Mouse (Mus musculus): Measurements from ENCODE around the gene Ivd.

Ivd gene

DNA sequence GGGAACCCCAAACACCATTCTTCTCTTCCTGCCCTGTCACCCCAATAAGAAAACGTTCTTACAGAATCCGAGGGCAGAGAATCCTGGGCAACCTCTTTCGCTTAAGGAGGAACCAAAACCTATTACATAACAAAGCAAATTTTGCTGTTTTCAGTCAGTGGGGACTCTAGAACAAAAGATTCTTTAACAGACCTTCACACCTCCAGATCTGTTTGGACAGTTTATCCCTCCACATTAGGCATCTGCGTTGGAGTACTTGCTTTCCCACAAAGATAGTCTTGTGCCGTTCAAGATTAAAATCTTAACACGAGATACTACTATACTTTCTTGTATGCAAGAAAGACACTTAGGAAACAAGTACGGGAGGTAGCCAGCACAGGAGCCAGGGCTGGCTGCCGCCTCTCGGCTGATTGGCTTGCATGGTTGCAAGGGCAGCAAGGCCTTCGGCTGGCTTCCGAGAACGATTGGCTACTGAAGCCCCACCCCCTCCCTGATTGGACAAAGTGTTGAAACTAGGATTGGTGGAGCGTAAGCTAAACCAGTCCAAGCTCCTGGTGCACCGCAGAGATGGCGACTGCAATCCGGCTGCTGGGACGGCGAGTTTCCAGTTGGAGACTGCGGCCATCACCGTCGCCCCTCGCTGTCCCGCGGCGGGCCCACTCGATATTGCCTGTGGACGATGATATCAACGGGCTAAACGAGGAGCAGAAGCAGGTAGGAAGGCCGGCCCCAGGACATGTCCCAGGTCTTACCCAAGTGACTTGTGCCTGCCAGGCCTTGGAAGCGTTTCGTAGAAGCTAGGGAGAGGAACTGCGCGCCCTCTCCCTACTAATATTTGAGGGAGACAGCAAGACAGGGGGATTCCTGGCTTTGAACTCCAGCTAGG is at the start of gene Ivd:
Gene Ivd, plus strand, starts transcription at position 501 of the 886 bp plus-strand sequence.
- DNase-seq (ENCODE audit: low read depth, low spot score), result peak; percentile 98

DNA sequence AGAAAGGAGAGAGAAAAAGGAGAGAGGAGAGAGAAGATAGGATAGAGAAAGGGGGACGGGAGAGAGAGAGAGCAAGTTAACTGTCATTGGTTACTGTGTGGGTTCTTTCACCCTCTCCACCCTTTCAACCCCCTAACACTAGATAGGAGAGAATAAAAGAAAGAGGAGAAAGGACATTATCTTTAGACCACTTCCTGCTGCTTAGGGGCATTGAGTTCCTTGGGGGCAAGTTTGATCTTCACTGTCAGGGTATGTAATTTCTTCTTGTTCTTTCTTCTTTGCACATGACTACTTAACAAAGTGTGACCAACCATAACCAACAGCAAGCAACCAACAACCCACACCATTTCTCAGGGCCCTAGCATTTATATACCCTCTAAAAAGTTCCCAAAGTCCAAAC is 49.0 kb upstream of the Ivd start:
- DNase-seq (ENCODE audit: low read depth, low spot score), result no peak

DNA sequence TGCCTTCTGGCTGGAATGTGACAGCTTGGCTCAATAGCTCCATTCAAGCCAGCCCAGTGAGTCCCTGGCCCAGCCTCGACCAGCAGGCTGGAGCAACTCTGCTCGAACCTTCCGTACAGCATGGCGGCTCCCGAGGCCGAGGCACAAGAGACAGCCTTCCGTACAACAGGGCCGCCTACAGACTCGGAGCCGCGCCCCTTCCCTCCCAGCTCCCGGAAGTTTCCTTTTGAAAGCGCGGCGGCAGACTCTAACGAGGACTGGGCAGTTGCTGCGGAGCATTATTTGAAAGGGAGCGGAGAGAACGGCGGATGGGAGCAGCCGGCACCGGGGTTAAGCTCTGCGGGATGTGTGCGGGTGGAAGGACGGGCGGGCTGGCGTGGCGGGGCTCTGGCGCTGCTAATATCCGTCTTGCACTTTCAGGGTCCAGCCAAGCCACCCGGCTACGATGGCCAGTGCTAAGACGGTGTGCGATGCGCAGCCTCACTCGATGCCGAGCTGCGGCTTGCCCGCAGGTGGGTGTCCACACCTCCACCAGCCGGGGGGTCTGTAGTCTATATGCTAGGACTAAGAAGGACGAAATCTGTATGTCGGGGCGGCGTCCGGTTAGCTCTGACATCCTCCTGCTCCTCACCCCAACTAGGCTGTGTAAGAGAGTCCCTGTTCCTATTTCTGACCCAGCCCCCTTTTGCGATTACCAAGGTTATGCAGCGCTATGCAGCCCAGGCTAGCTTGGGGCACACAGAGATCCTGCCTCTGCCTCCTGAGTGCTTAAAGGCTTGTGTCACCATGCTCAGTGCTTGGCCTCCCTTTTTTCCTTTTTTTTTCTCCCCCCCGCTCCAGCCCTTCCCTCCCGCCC is 47.5 kb upstream of the Ivd start, which contains the start of gene Knstrn:
Gene Knstrn, plus strand, starts transcription at position 23 of the 856 bp plus-strand sequence.
- DNase-seq (ENCODE audit: low read depth, low spot score), result peak; percentile 74

DNA sequence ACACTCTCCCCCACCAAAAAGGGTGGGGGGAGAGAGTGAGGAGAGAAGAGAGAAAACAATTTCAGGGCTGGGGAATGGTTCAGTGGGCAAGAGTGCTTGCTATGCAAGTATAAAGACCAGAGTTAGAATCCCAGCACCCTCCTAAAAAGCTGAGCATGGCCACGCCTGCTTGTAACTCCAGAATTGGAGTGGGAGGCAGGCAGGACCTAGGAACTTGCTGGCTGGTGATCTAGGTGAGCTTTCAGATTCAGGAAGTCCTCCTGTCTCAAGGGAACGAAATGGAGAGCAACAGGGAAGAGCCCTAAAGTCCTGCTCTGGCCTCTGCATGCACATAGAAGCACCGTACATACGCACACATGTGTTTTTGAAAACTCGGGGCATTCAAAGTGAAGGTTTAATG is 39.0 kb upstream of the Ivd start:
- no peak for DNase-seq (ENCODE audit: low read depth, low spot score)

DNA sequence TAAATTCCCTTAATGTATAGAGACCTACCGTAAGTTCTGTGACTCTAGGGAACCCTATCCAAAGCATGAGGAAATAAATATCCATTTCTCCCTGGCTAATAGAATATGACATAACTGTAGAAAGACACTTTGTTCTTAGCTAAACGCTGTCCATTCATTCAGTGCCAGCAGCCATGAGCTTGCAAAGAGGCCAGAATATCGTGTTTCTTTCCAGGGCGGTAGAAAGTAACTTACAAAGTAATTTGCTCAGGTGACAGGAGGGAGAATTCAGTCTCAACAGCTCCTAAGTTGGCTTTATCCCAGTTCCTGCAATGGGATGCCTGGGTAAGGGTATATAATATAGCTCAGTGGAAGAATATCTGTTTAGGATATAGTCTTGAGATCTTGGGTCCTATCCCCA is 37.4 kb upstream of the Ivd start:
- no peak for DNase-seq (ENCODE audit: low read depth, low spot score)

DNA sequence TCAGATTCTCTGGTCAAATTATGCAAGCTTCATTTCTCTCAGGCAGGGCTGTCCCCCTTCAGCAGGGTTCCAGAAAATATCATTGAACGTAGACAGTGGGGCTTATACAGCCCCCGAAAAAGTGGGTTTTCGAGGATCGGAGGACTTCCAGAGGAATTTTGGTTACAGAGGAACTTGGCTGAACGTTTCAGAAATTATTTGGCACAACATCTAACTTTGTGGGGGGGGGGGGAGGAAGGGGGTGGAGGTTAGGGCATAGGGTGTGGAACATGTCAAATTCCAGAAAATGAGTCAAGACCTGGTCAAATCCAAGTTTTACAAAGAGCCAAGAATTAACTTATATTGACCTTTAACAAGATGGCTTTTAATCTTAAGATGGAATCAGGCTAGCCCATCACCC is 32.7 kb upstream of the Ivd start:
- DNase-seq (ENCODE audit: low read depth, low spot score), result no peak

DNA sequence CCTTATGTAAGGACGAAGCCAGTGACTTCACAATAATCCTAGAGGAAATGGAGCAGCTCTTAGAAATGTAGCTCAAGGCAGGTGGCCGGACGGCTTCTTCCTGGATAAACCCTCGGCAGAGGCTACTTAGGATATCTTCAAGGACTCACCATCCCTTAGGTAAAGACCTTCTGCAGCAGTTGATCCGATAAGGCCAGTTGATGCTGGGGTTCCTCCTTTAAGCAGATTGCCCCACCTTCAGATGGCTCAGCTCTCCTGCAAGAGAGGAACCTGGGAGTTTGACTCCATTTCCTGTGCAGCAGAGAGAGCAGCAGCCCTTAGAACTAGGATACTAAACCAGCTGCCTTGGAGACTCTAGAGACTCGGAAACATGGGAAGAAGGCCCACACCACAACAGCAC is 27.7 kb upstream of the Ivd start:
- DNase-seq (ENCODE audit: low read depth, low spot score), result no peak

DNA sequence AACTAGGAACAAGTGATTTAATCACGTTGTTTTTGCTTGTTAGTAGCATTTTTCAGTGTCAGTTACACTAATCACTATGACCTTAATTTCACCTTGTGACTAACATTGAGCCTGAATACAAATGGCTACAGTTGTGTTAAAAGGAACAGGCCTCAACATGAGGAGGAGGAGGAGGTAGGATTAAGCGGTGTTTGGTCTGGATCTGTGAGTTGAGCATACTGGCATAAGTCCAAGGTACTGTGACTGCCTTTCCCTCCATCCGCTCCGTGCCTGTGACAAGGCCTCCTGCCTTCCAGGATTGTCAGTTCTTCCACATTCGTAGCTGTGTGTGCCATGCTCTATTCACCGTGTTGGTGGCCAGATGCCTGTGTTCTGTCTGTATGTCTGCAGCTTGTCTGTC is 26.6 kb upstream of the Ivd start:
- no peak for DNase-seq (ENCODE audit: low read depth, low spot score)

DNA sequence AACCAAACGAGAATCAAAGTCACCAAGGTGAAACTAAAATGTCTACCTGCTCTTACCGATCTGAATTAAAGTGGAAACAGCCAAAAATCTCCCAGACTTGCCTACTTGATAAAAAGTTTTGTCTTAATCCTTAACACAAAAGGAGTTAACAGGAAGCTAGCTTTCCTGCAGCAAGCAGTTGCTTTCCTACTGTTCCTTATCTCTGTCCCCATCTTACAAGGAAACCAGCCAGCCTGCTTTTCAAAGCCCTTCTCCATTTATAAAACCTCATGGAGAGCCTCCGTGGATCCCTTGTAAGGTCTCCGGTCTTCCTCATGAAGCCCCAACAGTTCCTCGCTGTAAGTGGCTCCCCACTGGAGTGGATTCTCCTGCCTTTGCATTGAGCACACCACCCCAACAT is 23.4 kb upstream of the Ivd start:
- DNase-seq (ENCODE audit: low read depth, low spot score), result no peak

DNA sequence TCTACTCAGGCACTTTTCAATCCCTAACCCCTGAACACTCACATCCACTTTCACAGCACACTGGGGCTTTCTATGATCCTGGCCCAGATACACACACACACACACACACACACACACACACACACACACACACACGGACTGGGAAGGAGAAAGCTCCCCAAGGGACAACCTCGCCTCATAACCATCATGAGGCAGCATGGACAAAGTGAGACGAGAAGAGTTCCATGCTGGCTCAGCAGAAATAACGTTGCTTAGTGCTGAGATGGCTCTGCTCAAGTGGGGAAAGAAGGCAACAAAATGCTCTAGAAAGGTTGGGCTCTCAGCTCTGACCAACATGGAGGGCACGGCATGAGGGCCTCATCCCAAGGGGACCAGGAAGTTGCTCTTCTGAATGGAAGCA is 20.6 kb upstream of the Ivd start:
- no peak for DNase-seq (ENCODE audit: low read depth, low spot score)

DNA sequence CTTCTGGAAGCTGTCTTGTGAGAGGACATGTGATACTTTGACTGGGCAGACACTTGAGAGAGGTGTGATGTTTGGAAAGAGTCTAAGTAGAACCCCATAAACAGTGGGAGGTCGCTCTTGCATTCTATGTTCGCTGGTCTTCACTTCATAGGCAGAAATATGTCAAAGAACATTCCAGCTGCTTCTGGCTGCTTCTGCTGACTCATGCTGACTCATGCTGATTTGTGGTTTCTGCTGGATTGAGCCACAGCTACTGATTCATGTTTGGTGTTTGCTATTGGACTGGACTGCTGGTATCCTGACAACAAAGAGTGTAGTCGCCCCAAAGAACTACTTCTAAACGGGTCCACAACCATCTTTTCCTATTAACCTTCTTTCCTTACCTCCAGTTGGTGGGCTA is 20.0 kb upstream of the Ivd start:
- no peak for DNase-seq (ENCODE audit: low read depth, low spot score)

DNA sequence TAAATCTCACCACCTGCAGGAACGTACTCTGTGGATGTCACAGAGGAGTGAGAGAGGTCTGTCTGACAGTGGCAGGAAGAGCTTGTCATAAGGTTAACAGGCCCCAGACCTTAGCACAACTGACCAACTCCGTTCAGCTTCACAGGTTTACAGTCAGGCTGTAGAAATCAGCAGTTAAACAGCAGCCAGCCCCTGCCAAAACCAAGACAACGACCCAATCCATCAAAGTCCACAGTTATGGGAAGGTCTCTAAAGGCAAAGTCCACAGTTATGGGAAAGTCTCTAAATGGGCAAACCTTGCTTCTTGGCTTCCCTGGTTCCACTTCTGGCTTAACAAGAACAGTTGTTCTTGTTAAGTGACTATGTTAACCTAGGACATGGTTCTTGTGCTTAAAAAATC is 17.3 kb upstream of the Ivd start:
- DNase-seq (ENCODE audit: low read depth, low spot score), result no peak

DNA sequence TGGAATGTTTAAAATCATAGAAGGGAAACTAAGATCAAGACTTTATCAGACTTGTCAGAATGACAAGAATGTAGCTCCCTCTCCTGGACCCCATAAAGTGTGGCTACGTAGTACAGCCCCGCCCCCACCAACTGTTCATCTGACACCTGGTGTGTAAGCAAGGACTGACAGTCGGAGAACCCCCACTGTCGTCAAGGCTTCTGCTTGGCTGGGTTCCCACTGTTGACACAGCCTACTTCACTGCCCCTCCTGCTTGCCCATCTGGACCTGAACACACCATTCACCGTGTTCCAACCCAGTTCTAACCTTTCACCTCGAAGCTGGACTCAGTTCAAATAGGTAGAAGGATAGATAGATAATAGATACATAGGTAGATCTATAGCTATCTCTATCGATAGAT is 15.5 kb upstream of the Ivd start:
- DNase-seq (ENCODE audit: low read depth, low spot score), result no peak

DNA sequence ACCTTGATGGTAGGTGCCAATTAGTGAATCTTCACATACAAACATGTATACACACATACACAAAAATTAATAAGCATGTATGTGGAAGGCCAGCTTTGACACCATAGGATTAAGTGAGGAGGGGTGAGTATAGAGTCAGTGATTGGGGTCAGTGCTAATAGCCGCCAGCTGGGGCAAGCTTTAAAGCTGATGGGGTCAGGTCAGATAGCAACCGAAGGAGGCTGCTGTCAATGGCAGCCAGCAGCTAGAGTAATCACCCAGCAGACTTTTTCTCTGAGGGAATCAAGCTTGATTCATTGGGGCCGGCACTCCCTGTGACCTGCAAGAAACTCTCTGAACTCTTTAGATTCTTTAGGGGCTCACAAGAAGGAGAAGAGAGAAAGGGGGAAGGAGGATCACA is 10.0 kb upstream of the Ivd start:
- DNase-seq (ENCODE audit: low read depth, low spot score), result no peak

DNA sequence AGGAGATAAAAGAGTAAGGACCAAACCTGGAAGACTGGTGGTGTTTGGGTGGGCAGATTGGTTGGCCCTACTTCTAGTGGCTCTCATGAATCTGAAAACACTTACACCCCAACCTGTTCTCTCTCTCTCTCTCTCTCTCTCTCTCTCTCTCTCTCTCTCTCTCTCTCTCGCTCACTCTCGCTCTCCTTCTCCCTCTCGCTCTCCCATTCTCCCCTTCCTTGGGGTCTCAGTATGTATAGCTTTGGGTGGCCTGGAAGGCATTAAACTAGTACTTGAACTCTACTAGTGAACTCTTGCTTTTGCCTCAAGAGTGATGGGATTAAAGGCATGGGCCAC is 554 bp downstream of the Ivd start:
- no peak for DNase-seq (ENCODE audit: low read depth, low spot score)

DNA sequence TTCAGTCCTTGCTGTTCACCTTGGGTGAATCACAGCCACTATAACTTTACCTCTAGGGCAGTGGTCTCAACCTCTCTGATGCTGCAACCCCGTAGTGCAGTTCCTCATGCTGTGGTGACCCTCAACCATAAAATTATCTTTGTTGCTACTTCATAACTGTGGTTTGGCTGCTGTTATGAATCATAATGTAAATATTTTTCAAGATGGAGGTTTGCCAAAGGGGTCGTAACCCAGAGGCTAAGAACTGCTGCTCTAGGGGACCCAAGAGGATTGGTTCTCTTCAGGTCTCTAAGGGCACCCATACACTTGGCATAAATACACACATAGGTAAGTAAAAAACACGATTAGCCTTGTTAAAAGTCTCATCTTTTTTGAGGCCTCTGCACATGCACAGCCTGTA is 8.8 kb downstream of the Ivd start:
- DNase-seq (ENCODE audit: low read depth, low spot score), result no peak

DNA sequence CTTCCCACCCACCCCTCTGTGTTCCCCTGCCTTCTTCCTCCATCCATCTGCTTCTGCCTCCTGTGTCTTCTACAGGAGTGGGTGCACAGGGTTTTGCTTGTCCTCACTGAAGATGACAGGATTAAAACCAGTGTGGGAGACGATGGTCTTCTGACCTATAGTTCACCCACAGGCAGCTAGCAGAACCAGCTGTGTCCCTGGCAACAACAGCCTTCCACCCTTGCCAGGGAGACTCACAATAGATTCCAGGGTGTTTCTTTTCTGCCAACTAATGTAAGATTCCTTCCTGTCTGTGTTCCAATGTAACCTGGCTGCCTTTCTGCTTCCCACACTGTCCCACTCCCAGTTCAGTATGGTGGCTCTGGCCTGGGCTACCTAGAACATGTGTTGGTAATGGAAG is 9.3 kb downstream of the Ivd start:
- DNase-seq (ENCODE audit: low read depth, low spot score), result no peak

DNA sequence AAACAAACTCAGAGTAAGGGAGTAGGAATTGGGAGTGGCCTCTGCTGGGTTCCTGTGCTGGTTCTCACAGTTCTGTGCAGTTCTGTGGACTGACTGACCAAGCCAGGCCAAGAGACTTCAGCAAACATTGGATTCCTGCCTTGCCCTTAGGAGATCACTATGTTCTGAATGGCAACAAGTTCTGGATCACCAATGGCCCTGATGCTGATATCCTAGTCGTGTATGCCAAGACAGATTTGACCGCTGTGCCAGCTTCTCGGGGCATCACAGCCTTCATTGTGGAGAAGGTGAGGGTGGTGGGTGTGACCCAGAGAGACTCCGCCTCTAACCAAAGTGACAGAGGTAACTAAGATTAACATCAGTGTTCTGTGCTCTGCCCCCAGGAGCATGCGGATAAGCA is 11.3 kb downstream of the Ivd start:
- DNase-seq (ENCODE audit: low read depth, low spot score), result no peak

DNA sequence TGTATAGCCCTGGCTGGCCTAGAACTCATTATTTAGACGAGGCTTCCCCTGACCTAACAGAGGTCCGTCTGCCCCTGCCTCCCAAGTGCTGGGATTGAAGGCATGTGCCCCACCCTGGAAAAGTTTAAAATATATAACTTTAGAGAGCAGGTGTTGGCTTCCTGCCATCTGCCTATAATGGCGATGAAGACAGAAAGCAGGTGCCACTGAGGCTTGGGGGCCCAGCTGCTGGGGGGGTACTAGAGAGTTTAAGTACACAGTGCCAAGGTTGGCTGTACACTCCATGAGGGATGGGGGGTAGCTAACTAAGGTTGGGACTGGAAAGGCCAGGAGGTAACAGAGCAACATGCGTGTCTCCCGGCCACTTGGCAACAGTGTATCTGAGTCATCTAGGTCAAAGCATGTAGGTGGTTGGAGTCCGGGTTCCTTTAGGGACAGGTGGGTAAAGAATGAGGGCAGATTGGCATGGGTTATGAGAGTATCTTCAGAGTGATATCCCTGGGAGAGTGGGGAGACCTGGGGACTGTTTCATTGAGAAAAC is 12.2 kb downstream of the Ivd start:
- DNase-seq (ENCODE audit: low read depth, low spot score), result no peak

DNA sequence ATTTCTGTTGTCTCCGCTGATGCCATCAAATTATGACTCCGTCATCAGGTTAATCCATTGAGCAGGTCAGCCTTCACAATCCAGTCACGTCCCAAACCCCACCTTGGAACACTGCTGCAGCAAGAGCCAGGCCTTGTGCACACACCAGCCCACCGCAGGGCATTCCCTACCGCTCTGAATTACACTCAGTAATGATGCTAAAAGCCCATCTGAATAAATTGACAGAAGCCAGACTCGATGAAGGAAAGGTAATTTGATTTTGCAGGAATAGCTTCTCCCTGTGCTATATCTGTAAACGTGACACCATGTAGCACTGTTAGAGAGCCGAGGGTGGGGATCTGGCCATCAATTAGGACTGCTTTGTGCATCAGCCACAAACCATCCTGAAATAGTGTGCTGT is 13.6 kb downstream of the Ivd start:
- no peak for DNase-seq (ENCODE audit: low read depth, low spot score)

DNA sequence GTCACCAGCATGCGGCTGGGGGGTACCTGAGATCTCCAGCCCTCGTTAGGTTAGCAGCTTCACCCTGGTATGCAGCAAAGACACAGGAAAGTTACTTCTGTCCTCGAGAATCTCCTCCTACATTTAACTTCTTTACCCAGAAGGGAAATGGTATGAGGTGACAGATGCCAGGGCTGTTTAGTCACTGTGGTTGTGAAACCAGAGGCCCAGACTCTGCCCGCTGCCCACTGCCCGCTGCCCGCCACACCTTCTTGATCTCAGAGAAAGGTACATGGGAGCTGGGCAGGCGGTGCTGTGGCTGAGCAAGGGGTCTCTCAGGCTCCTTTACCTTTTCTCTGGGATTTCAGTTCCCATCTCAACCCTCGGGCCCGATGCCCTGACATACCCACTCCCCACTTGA is 14.7 kb downstream of the Ivd start:
- no peak for DNase-seq (ENCODE audit: low read depth, low spot score)

DNA sequence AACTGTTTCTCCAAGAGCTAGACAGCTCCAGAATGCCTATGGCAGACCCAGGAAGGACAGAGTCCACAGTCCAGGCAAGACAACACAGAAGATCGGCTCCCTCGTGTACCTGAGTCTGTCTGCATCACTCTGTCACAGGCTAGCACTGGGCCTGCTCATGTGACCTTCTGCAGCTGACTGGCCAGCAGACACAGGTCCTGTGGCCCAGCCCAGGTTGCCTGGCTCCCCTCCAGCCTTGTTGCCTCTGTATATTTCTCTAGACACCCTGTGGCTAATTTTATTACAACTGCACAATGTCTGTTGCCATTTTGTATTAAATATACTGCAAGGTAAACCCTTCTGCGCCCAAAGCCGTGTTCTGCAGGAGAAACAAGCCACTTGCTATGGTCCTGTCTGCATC is 19.3 kb downstream of the Ivd start:
- no peak for DNase-seq (ENCODE audit: low read depth, low spot score)

DNA sequence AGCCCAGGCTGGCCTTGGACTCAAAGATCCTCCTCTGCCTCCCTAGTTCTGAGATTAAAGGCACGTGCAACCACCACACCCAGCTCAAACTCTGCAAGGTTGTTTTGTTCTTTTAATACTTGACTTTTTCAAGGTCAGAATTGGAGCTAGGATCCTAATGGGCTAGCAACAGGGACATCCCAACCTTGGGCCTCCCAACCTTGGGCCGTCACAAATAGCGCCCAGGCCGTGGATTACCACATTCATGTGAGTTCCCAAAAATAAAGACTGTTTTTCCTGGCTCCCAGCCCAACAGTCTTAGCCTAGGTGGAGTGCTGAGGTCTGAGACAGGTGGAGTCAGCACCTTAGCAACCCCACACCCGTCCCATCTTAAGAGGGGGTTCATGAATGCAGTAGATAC is 20.2 kb downstream of the Ivd start:
- DNase-seq (ENCODE audit: low read depth, low spot score), result no peak
